Comparison of ENCODE assay signal across 7 mouse cellular contexts in the genomic region with DNA sequence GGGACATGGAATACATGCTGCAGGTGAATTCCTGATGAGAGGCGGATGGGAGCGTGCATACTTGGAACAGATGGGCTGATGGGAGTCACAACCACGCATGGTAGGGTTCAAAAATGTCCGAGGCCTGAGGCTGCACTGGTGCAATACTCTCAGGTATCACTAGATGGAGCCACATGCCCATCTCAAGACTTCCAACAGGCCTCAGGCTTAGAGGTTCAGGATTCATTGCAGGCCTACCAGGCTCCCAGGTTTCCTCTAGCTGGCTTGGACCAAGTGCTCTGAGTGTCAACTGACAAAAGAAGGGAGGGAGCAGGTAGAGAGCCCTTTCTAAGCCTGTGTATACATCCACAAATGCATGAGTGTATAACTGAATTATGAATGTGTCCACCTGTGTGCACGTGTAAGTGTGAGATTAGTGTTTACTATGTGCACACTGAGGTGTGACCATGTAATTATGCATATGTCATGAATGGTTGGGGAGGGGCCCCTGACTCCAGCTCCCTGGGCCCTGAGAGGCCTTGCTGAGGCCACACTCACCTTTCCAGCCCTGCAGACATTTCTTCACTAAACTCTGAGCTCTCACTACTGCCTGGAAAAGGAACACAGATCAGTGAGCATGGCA. TPM values are rescaled to one million over a fixed set of nuclear protein-coding genes. Genes with fewer than 3 reads are reported as not detected.
DNase-seq lines count a peak whose midpoint lies in the region; ATAC-seq and TF ChIP-seq lines count a peak whose summit lies in the region.

No protein-coding gene starts in this region.

- H3K4me1 ChIP-seq in midbrain, embryonic 11.5 days (ENCODE audit: control insufficient read depth, insufficient read depth, low read length), result no peaks in the 10 kb centered on the region
- peaks cover 4% of the 10 kb centered on the region for H3K4me1 ChIP-seq in small intestine, adult 2 months (ENCODE audit: control insufficient read depth, insufficient read depth, insufficient read length, low read length)

- no peaks in the 10 kb centered on the region for H3K9me3 ChIP-seq in midbrain, embryonic 11.5 days (ENCODE audit: control insufficient read depth, low read length)

- H3K4me3 ChIP-seq in midbrain, embryonic 11.5 days (ENCODE audit: low read depth, low read length), result no peak overlapping the region
- H3K4me3 ChIP-seq in small intestine, adult 2 months (ENCODE audit: low read depth, low read length), result no peak overlapping the region

- peak; percentile 77; the same call in 1 of the 2 replicates for TF ChIP-seq CTCF in small intestine, adult 2 months (IDR thresholded peaks at IDR 0.05; ENCODE audit: extremely low read depth, insufficient read length, insufficient replicate concordance, low read depth, low read length)

- H3K27ac ChIP-seq in midbrain, embryonic 11.5 days (ENCODE audit: low read depth, low read length), result no peak overlapping the region
- no peak overlapping the region for H3K27ac ChIP-seq in small intestine, adult 2 months (ENCODE audit: insufficient read depth, low read depth, low read length)

- H3K27me3 ChIP-seq in midbrain, embryonic 11.5 days (ENCODE audit: control insufficient read depth, insufficient read depth, low read length), result no peaks in the 10 kb centered on the region
- H3K27me3 ChIP-seq in small intestine, adult 2 months (ENCODE audit: control insufficient read depth, insufficient read depth, low read length), result no peaks in the 10 kb centered on the region

- peak; percentile 89 for DNase-seq in adipocyte (ENCODE audit: low spot score)
- DNase-seq in cerebellum, postnatal 14 days, result peak; percentile 91
- DNase-seq in frontal cortex, postnatal 14 days (ENCODE audit: low spot score in 2 of 2), result peak; percentile 62 to 79
- DNase-seq in hindlimb bud, embryonic 11.5 days (ENCODE audit: extremely low spot score, low read depth, low spot score), result peak; percentile 73
- DNase-seq in left cerebral cortex, adult 18-20 months (ENCODE audit: low spot score in 2 of 2), result peak; percentile 76 to 84
- peak; percentile 98 for DNase-seq in midbrain, embryonic 11.5 days (ENCODE audit: low spot score, missing footprints)

- WGBS in midbrain, embryonic 11.5 days, result 36% methylated on average over 5 of the region's 5 CpGs
- WGBS in small intestine, adult 2 months, result 35% methylated on average over 5 of the region's 5 CpGs

- no peak for TF ChIP-seq POLR2A in small intestine, adult 2 months (IDR thresholded peaks at IDR 0.05; ENCODE audit: low read depth, low read length)

- H3K36me3 ChIP-seq in midbrain, embryonic 11.5 days (ENCODE audit: control insufficient read depth, insufficient read depth, low read length), result no peaks in the 10 kb centered on the region; the same call in 1 of the 2 replicates
- H3K36me3 ChIP-seq in small intestine, adult 2 months (ENCODE audit: control insufficient read depth, insufficient read depth, low read length), result 0 out of 2 replicates have a peak, but pooled peaks cover 5% of the 10 kb centered on the region

- H3K9ac ChIP-seq in midbrain, embryonic 11.5 days (ENCODE audit: low read length), result no peak overlapping the region

- no peak overlapping the region for H3K4me2 ChIP-seq in midbrain, embryonic 11.5 days

- ATAC-seq in midbrain, embryonic 11.5 days (ENCODE audit: low FRiP score), result peak; percentile 63

RNA-seq across cellular contexts. Expression of a gene that starts 23.4 kb away (rescaled TPM):
- 100 to 1,000 TPM; 111 to 112 TPM for total RNA-seq in left cerebral cortex, adult 18-20 months (2021)
- polyA plus RNA-seq in midbrain, embryonic 11.5 days (2014; fragmentation: Nextera tagmentation; extraction: Ambion mirVana), result 12.8 and 13.6 TPM in 2 replicates
- 1.3 and 2.0 TPM in 2 replicates for polyA plus RNA-seq in small intestine, adult 2 months (2012; rRNA removed)
